Mouse (Mus musculus) megakaryocyte, embryonic 14.5 days (primary cell): ENCODE results near the gene Olfr622. TPM values are rescaled to one million over a fixed set of nuclear protein-coding genes. Genes with fewer than 3 reads are reported as not detected.

Experiments
- H3K27me3 ChIP-seq: replicated peaks from 2 replicates; pipeline ENCODE3; 2012; ENCODE audit warnings: inconsistent platforms
- H3K36me3 ChIP-seq: replicated peaks from 2 replicates; pipeline ENCODE3; 2012; ENCODE audit warnings: low read length, inconsistent platforms, mixed read lengths
- H3K4me1 ChIP-seq: 2 replicates; pipeline ENCODE4 v1.6.1; 2012; ENCODE audit warnings: inconsistent platforms
- H3K4me3 ChIP-seq: replicated peaks from 2 replicates; pipeline ENCODE3; 2012; ENCODE audit warnings: moderate library complexity, mild to moderate bottlenecking, inconsistent platforms
- H3K9me3 ChIP-seq: 2 replicates; pipeline ENCODE4 v1.6.1; 2012; ENCODE audit warnings: inconsistent platforms
- FLI1 ChIP-seq: IDR thresholded peaks from 2 replicates; pipeline ENCODE4 v1.6.1; 2012; ENCODE audit warnings: low read length, inconsistent platforms, mixed read lengths
- GATA1 ChIP-seq: IDR thresholded peaks from 3 replicates; pipeline ENCODE4 v1.6.1; 2012; ENCODE audit warnings: mixed read lengths, low read length, inconsistent platforms, borderline replicate concordance
- polyA plus RNA-seq: library from polyadenylated mRNA; stranded (reverse); fragments of >175 nt; gene quantifications from 2 replicates; pipeline ENCODE4 v1.2.3, GENCODE M21; 2012; ENCODE audit warnings: low replicate concordance; ENCODE audit not compliant: insufficient read depth

Olfr622 gene
- not detected in 2 replicates for polyA plus RNA-seq

DNA sequence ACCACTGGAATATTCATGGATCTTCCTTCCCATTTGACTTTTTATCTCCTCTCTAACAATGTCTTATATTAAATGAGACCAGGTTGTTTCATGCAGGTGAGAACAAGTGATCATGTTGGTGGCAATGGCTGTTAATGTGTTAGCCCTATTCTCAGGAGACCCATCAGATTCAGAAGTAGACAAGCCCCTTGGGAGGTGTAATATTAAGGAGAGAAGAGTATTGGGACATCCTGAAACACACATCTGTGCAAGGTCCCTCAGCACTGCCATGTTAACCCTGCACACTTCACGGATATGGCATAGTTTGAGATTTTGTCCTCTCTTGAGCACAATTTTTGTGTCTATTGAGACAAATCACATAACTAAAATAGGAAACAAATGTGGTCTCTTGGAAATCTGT lies at the start of gene Olfr622:
Gene Olfr622, minus strand, starts transcription at position 101 of the 400 bp plus-strand sequence.
- Histone ChIP-seq H3K4me3 (no peak within 1 kb of the TSS), H3K27me3 (no peaks in the 10 kb centered on the region), H3K36me3 (no peaks in the 10 kb centered on the region), H3K4me1 (no peaks in the 10 kb centered on the region), H3K9me3 (no peaks in the 10 kb centered on the region)
- TF ChIP-seq FLI1 (no peak), GATA1 (no peak)

DNA sequence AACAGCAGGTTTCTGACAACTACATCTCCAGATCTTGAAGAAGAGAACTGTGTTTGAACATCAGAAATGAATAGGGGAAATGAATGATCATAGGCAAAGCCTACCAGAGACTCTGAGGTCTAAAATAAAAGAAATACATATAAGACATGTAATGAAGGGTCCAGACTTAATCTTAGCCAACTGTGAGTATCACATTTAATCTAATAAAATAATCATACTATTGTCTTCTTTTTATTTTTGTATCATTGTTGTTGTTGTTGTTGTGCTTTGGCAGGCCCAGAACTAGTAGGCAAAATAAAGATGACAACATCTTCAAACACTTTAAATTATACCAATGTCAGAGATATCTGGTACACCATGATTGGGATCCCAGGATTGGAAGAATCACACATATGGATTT lies 39.9 kb upstream of the Olfr622 start, which contains the start of gene Olfr625-ps1:
Gene Olfr625-ps1, plus strand, starts transcription at position 301 of the 400 bp plus-strand sequence.
- Histone ChIP-seq H3K4me3 (no peak within 1 kb of the TSS), H3K36me3 (no peaks in the 10 kb centered on the region), H3K9me3 (no peaks in the 10 kb centered on the region), H3K27me3 (no peaks in the 10 kb centered on the region), H3K4me1 (no peaks in the 10 kb centered on the region)
- TF ChIP-seq FLI1 (no peak), GATA1 (no peak)

DNA sequence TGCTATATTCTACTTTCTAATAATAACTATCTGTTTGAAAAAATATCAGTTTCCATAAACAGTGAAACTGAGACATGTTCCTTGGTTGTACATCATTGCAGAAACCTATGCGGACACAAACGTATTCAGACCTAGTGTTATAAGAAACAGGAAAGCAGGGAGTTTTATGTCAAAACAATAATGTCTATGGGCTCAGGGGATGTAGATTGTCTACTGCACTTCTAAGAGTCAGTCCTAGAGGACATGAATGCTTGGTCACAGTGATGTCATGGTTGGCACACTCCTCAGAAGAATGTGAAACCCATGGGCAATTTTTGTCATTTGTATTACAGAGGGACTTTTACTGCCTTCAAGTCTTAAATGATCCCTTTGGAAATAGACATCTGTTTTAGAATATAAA lies 28.6 kb upstream of the Olfr622 start, which contains the start of gene Olfr624:
Gene Olfr624, minus strand, starts transcription at position 101 of the 400 bp plus-strand sequence.
- H3K9me3 ChIP-seq = no peaks in the 10 kb centered on the region
- H3K36me3 ChIP-seq = no peaks in the 10 kb centered on the region
- no peak within 1 kb of the TSS for H3K4me3 ChIP-seq
- H3K27me3 ChIP-seq = no peaks in the 10 kb centered on the region
- no peak for TF ChIP-seq GATA1
- no peak for TF ChIP-seq FLI1
- no peaks in the 10 kb centered on the region for H3K4me1 ChIP-seq

DNA sequence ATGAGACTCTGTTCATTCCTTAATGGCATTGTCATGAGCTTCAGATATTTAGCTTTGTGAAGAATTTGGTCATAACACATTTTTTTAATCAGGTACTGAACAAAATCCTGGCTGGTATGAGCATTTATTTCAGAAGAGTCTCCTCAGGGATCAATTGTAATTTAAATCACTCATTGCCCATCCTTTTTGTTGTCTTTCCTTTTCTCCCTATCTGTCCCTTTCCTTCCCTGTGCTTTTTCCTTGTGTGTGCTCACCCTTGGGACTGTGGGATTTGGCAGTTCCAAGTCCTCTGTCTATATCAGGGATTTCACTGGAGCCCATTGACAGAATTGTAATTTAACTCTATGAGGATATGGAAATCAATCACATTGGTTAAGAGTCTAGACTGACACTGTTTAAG lies 21.1 kb upstream of the Olfr622 start, which contains the start of gene Olfr623:
Gene Olfr623, minus strand, starts transcription at position 101 of the 400 bp plus-strand sequence.
- Histone ChIP-seq H3K4me3 (no peak within 1 kb of the TSS), H3K36me3 (no peaks in the 10 kb centered on the region)

DNA sequence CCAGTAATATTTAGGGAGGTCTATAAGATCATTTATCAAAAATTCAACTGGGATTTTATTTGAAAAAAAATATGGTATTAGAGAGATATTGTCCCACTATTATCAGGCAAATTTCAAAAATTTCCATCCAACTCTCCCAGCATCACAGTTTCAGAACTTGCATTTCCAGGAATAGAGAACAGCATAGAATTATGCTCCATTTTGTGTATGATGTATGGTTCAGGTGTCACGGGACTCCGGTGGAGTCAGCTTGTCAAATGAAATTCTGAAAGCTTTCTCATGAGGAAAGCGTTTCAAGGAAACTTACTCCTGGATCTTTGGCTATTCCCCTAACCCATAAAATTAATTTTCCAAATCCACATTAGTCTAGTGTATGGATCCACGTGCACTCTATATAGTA lies 1.6 kb upstream of the Olfr622 start:
- Histone ChIP-seq H3K4me3 (no peak overlapping the region), H3K4me1 (no peaks in the 10 kb centered on the region), H3K27me3 (no peaks in the 10 kb centered on the region), H3K36me3 (no peaks in the 10 kb centered on the region), H3K9me3 (no peaks in the 10 kb centered on the region)
- TF ChIP-seq FLI1 (no peak), GATA1 (no peak)

More for the DNA sequence above, 21.1 kb upstream of the Olfr622 start, which contains the start of gene Olfr623:
- TF ChIP-seq FLI1 = no peak
- TF ChIP-seq GATA1 = no peak
- Histone ChIP-seq H3K27me3 (no peaks in the 10 kb centered on the region), H3K9me3 (no peaks in the 10 kb centered on the region), H3K4me1 (no peaks in the 10 kb centered on the region)

DNA sequence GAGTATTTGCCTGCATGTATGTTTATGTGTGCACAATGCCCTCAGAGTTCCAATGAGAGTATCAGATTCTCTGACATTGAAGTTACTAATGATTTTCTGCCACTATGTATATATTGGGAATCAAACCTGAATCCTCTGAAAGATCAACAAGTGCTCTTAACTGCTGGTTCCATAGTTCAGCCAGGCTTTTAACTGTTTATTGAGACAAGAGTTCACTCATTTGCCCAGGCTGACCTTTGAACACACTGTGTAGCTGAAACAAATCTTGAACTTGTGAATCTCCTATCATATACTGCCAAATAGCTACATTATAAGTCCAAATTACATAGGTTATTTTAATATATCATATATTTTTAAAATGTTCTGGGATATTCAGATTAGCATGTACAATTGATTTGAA lies 5.7 kb downstream of the Olfr622 start:
- Histone ChIP-seq H3K4me3 (no peak overlapping the region), H3K36me3 (no peaks in the 10 kb centered on the region), H3K9me3 (no peaks in the 10 kb centered on the region), H3K4me1 (no peaks in the 10 kb centered on the region), H3K27me3 (no peaks in the 10 kb centered on the region)
- TF ChIP-seq GATA1 (no peak), FLI1 (no peak)

DNA sequence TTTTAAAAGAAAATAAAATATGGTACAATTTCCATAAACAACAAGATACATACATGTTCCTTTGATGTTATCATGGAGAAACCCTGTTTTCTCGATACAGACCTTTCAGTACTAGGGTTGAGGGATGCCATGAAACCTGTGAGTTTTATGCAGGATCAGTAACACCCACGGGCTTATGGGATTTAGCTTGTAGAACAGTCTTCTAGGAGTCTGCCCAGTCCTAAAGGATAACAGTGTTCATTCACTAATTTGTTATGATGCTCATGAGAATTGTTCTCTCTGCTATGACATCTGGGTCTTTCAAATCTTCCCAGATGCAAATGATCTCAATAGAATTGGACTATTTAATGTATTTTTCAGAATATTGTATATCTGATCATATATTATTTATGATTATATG lies 30.1 kb downstream of the Olfr622 start, which contains the start of gene Olfr620:
Gene Olfr620, minus strand, starts transcription at position 101 of the 400 bp plus-strand sequence.
- Histone ChIP-seq H3K9me3 (no peaks in the 10 kb centered on the region), H3K27me3 (no peaks in the 10 kb centered on the region), H3K4me1 (peaks cover 1% of the 10 kb centered on the region; the same call in 1 of the 2 replicates), H3K36me3 (no peaks in the 10 kb centered on the region), H3K4me3 (no peak within 1 kb of the TSS)
- no peak for TF ChIP-seq FLI1
- TF ChIP-seq GATA1 = no peak

DNA sequence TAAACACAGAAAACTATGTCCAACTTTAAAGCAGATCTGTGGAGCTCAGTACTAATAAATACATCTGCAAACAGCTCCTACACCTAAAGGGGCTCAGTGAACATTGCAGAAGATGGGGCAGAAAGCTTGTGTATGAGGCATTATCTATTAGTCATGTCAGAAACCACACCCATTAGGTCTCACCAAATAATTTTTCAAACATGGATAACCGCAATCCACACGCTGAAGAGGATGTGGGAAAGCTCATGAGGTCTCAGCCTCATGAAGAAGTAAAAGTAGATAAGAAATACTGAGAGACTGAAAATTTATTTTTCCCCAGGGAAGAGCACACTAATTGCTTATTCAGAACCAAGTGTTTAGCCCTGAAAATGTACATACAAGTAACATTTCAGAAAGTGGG lies 35.1 kb downstream of the Olfr622 start:
- no peaks in the 10 kb centered on the region for H3K9me3 ChIP-seq
- H3K4me3 ChIP-seq = no peak overlapping the region
- H3K4me1 ChIP-seq = peaks cover 4% of the 10 kb centered on the region; the same call in 1 of the 2 replicates
- no peaks in the 10 kb centered on the region for H3K27me3 ChIP-seq
- TF ChIP-seq GATA1 (no peak), FLI1 (no peak)
- no peaks in the 10 kb centered on the region for H3K36me3 ChIP-seq

DNA sequence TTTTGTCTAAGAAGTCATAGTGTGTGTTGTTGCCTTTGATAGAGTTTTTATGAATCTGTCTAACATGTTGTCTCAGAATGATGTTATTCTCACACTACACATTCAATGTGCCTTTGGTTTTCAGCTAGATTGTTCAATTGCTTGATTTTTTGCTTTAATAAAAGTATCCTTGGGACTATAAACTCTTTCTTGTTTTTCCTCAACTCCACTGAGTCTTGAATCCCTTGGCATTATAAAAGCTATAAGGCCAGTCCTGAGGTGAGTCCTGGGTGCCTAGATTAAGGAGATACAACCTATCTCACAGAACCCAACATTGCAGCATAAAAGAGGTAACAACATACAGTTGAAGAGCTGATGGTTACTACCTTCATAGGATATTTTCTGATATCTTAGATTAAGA lies 42.2 kb downstream of the Olfr622 start, which contains the start of gene Olfr619:
Gene Olfr619, plus strand, starts transcription at position 301 of the 400 bp plus-strand sequence.
- no peaks in the 10 kb centered on the region for H3K9me3 ChIP-seq
- no peaks in the 10 kb centered on the region for H3K36me3 ChIP-seq
- TF ChIP-seq FLI1 (no peak), GATA1 (no peak)
- no peaks in the 10 kb centered on the region for H3K4me1 ChIP-seq
- no peaks in the 10 kb centered on the region for H3K27me3 ChIP-seq
- no peak within 1 kb of the TSS for H3K4me3 ChIP-seq

DNA sequence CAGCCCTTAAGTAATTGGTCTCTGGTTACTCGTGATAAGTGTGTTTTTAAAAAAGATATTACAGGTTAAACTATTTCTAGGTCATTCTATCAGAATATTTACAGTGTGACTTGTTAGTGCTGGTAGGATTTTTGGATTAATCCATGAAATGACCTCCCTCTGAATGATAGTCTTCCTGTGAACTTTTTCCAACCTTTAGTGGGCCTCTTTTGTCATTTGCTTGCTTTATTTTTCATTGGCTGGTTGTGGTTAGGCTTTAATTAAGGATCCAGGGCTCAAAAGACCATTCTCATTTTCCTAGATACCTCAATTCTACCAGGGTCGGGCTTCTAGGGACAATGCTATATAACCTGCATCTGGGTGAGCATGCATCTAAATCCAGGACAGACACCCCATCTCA lies 52.7 kb downstream of the Olfr622 start, which contains the start of gene Olfr618:
Gene Olfr618, plus strand, starts transcription at position 301 of the 400 bp plus-strand sequence.
- Histone ChIP-seq H3K9me3 (no peaks in the 10 kb centered on the region), H3K4me1 (no peaks in the 10 kb centered on the region), H3K36me3 (no peaks in the 10 kb centered on the region), H3K4me3 (no peak within 1 kb of the TSS), H3K27me3 (no peaks in the 10 kb centered on the region)
- TF ChIP-seq FLI1 (no peak), GATA1 (no peak)

Other genes starting within 250 kb of the Olfr622 start
- not detected in 2 replicates for gene Usp17lc, start 227.6 kb downstream of the Olfr622 start, polyA plus RNA-seq
- gene Olfr605, start 197.3 kb downstream of the Olfr622 start, polyA plus RNA-seq = not detected in 2 replicates
- not detected in 2 replicates for gene Olfr606, start 193.7 kb downstream of the Olfr622 start, polyA plus RNA-seq
- gene Olfr607, start 178.6 kb downstream of the Olfr622 start, polyA plus RNA-seq = not detected in 2 replicates
- gene Olfr608, start 172.8 kb downstream of the Olfr622 start, polyA plus RNA-seq = not detected in 2 replicates
- not detected in 2 replicates for gene Olfr609, start 144.6 kb downstream of the Olfr622 start, polyA plus RNA-seq
- gene Olfr610, start 130.6 kb downstream of the Olfr622 start, polyA plus RNA-seq = not detected in 2 replicates
- not detected in 2 replicates for gene Olfr611, start 121.9 kb downstream of the Olfr622 start, polyA plus RNA-seq
- gene Olfr612, start 100.0 kb downstream of the Olfr622 start, polyA plus RNA-seq = not detected in 2 replicates
- gene Olfr613, start 94.6 kb downstream of the Olfr622 start, polyA plus RNA-seq = not detected in 2 replicates
- gene Olfr615, start 86.6 kb downstream of the Olfr622 start, polyA plus RNA-seq = not detected in 2 replicates
- not detected in 2 replicates for gene Olfr616, start 73.6 kb downstream of the Olfr622 start, polyA plus RNA-seq
- not detected in 2 replicates for gene Olfr617, start 69.6 kb downstream of the Olfr622 start, polyA plus RNA-seq
- gene Olfr618, start 52.6 kb downstream of the Olfr622 start, polyA plus RNA-seq = not detected in 2 replicates
- not detected in 2 replicates for gene Olfr619, start 42.1 kb downstream of the Olfr622 start, polyA plus RNA-seq
- not detected in 2 replicates for gene Olfr620, start 30.2 kb downstream of the Olfr622 start, polyA plus RNA-seq
- 0.41 TPM in 1 of 2 replicates, not detected in the other for gene Olfr623, start 21.0 kb upstream of the Olfr622 start, polyA plus RNA-seq
- gene Olfr624, start 28.5 kb upstream of the Olfr622 start, polyA plus RNA-seq = not detected in 2 replicates
- gene Olfr625-ps1, start 40.0 kb upstream of the Olfr622 start, polyA plus RNA-seq = not detected in 2 replicates
- not detected in 2 replicates for gene Olfr243, start 72.0 kb upstream of the Olfr622 start, polyA plus RNA-seq
- gene Olfr628, start 87.7 kb upstream of the Olfr622 start, polyA plus RNA-seq = not detected in 2 replicates
- gene Olfr629, start 102.2 kb upstream of the Olfr622 start, polyA plus RNA-seq = not detected in 2 replicates
- gene Olfr630, start 114.6 kb upstream of the Olfr622 start, polyA plus RNA-seq = not detected in 2 replicates
- gene Olfr69, start 128.9 kb upstream of the Olfr622 start, polyA plus RNA-seq = not detected in 2 replicates
- not detected in 2 replicates for gene Olfr68, start 137.0 kb upstream of the Olfr622 start, polyA plus RNA-seq
- gene Olfr67, start 149.1 kb upstream of the Olfr622 start, polyA plus RNA-seq = not detected in 2 replicates
- gene Hbb-bt, start 171.3 kb upstream of the Olfr622 start, polyA plus RNA-seq = 492 and 1,761 TPM in 2 replicates
- gene Hbb-bs, start 185.4 kb upstream of the Olfr622 start, polyA plus RNA-seq = 423 and 663 TPM in 2 replicates
- not detected in 2 replicates for gene Hbb-bh2, start 197.8 kb upstream of the Olfr622 start, polyA plus RNA-seq
- not detected in 2 replicates for gene Hbb-bh1, start 200.5 kb upstream of the Olfr622 start, polyA plus RNA-seq
- gene Hbb-y, start 210.5 kb upstream of the Olfr622 start, polyA plus RNA-seq = 3.6 TPM in 1 of 2 replicates, not detected in the other
- not detected in 2 replicates for gene Olfr66, start 243.6 kb upstream of the Olfr622 start, polyA plus RNA-seq